Mouse (Mus musculus) liver, embryonic 16.5 days (tissue): ENCODE results near the gene Atg7. TPM values are rescaled to one million over a fixed set of nuclear protein-coding genes. Genes with fewer than 3 reads are reported as not detected.

Source experiments
- ATAC-seq: fragments of 200-750 bp; cut with Nextera tagmentation; 2 replicates; pipeline ENCODE4 v1.8.0; 2017; ENCODE audit warnings: low read depth, mild to moderate bottlenecking, moderate number of reproducible peaks, moderate library complexity
- H3K27ac ChIP-seq: fragments of 300-500 bp; sonication (generic); 2 replicates; pipeline ENCODE4 v1.5.1; 2014; ENCODE audit warnings: mild to moderate bottlenecking, low read length
- H3K27me3 ChIP-seq: fragments of 300-500 bp; sonication (generic); 2 replicates; pipeline ENCODE4 v1.6.1; 2014; ENCODE audit warnings: low read depth, low read length, mixed read lengths; ENCODE audit not compliant: control insufficient read depth, insufficient read depth
- H3K36me3 ChIP-seq: fragments of 300-500 bp; sonication (generic); 2 replicates; pipeline ENCODE4 v1.6.1; 2014; ENCODE audit warnings: mild to moderate bottlenecking; ENCODE audit not compliant: control insufficient read depth, insufficient read depth
- H3K4me1 ChIP-seq: fragments of 300-500 bp; sonication (generic); 2 replicates; pipeline ENCODE4 v1.6.1; 2014; ENCODE audit warnings: low read depth, low read length, mixed read lengths; ENCODE audit not compliant: control insufficient read depth
- H3K4me2 ChIP-seq: fragments of 300-500 bp; sonication (generic); 2 replicates; pipeline ENCODE4 v1.6.1; 2014; ENCODE audit warnings: low read depth, low read length, mixed read lengths
- H3K4me3 ChIP-seq: fragments of 300-500 bp; sonication (generic); 2 replicates; pipeline ENCODE4 v1.5.1; 2014; ENCODE audit warnings: low read depth, mild to moderate bottlenecking, low read length
- H3K9ac ChIP-seq: fragments of 300-500 bp; sonication (generic); 2 replicates; pipeline ENCODE4 v1.6.1; 2014; ENCODE audit warnings: low read depth, low read length
- H3K9me3 ChIP-seq: fragments of 300-500 bp; sonication (generic); replicated peaks from 2 replicates; pipeline ENCODE4 v1.6.1; 2016; ENCODE audit warnings: low read length; ENCODE audit not compliant: control insufficient read depth
- WGBS: fragments of 180-500 bp; shearing (Covaris S2); extraction: QIAGEN DNeasy Blood & Tissue Kit; methylation state at CpG from one replicate; pipeline ENCODE4 v1.1.7; 2014; ENCODE audit not compliant: insufficient replicate concordance; 5-methylcytosine and 5-hydroxymethylcytosine counted together
- polyA plus RNA-seq: library from polyadenylated mRNA; unstranded; fragments of >200 nt; fragmentation: Nextera tagmentation; extraction: Ambion mirVana; gene quantifications from 2 replicates; pipeline ENCODE4 v1.2.1, GENCODE M21; 2015

Atg7 gene
- polyA plus RNA-seq, 1 experiment from 2014 or later = 13.2 TPM

- no peak overlapping the region for H3K4me2 ChIP-seq
- no peak for ATAC-seq
- H3K27ac ChIP-seq = no peak overlapping the region
- WGBS = 68% methylated on average over 3 of the region's 3 CpGs
- H3K4me1 ChIP-seq = peaks cover 3% of the 10 kb centered on the region; the same call in 1 of the 2 replicates
- no peak overlapping the region for H3K4me3 ChIP-seq
- H3K27me3 ChIP-seq = no peaks in the 10 kb centered on the region
- H3K9me3 ChIP-seq = no peaks in the 10 kb centered on the region
- H3K9ac ChIP-seq = no peak overlapping the region
- no peaks in the 10 kb centered on the region for H3K36me3 ChIP-seq
Observed at GRCm38 (mm10) chr6:114836433-114836832, 193.5 kb downstream of the Atg7 start.

GRCm38 (mm10) chr6:114838872-114839271 lies 196.0 kb downstream of the Atg7 start:
- no peak for ATAC-seq
- no peak overlapping the region for H3K27ac ChIP-seq
- no peaks in the 10 kb centered on the region for H3K27me3 ChIP-seq
- no peak overlapping the region for H3K4me2 ChIP-seq
- no peaks in the 10 kb centered on the region for H3K36me3 ChIP-seq
- WGBS = 70% methylated on average over 4 of the region's 4 CpGs
- H3K9ac ChIP-seq = no peak overlapping the region
- no peaks in the 10 kb centered on the region for H3K4me1 ChIP-seq
- no peak overlapping the region for H3K4me3 ChIP-seq
- no peaks in the 10 kb centered on the region for H3K9me3 ChIP-seq

GRCm38 (mm10) chr6:114840012-114840411 lies 197.1 kb downstream of the Atg7 start:
- H3K9ac ChIP-seq = no peak overlapping the region
- ATAC-seq = no peak
- no peak overlapping the region for H3K4me2 ChIP-seq
- no peaks in the 10 kb centered on the region for H3K27me3 ChIP-seq
- H3K4me1 ChIP-seq = no peaks in the 10 kb centered on the region
- 47% methylated on average over 7 of the region's 7 CpGs for WGBS
- no peak overlapping the region for H3K27ac ChIP-seq
- no peaks in the 10 kb centered on the region for H3K36me3 ChIP-seq
- no peaks in the 10 kb centered on the region for H3K9me3 ChIP-seq
- no peak overlapping the region for H3K4me3 ChIP-seq

GRCm38 (mm10) chr6:114842131-114842530 lies 199.2 kb downstream of the Atg7 start:
- Histone ChIP-seq H3K4me3 (no peak overlapping the region), H3K27ac (no peak overlapping the region), H3K4me2 (no peak overlapping the region), H3K27me3 (no peaks in the 10 kb centered on the region), H3K4me1 (no peaks in the 10 kb centered on the region), H3K36me3 (no peaks in the 10 kb centered on the region), H3K9ac (no peak overlapping the region), H3K9me3 (no peaks in the 10 kb centered on the region)
- WGBS = 53% methylated on average over 3 of the region's 3 CpGs
- no peak for ATAC-seq

GRCm38 (mm10) chr6:114842863-114843262 lies 200.0 kb downstream of the Atg7 start:
- Histone ChIP-seq H3K9ac (no peak overlapping the region), H3K4me2 (no peak overlapping the region), H3K36me3 (no peaks in the 10 kb centered on the region), H3K27me3 (no peaks in the 10 kb centered on the region), H3K4me1 (no peaks in the 10 kb centered on the region), H3K4me3 (no peak overlapping the region), H3K27ac (no peak overlapping the region), H3K9me3 (no peaks in the 10 kb centered on the region)
- ATAC-seq = no peak
- WGBS = 84% methylated on average over 2 of the region's 2 CpGs

- 55% methylated on average over 4 of the region's 4 CpGs for WGBS
- Histone ChIP-seq H3K27ac (no peak overlapping the region), H3K4me2 (no peak overlapping the region), H3K9ac (no peak overlapping the region), H3K36me3 (no peaks in the 10 kb centered on the region), H3K27me3 (no peaks in the 10 kb centered on the region), H3K9me3 (no peaks in the 10 kb centered on the region), H3K4me3 (no peak overlapping the region), H3K4me1 (no peaks in the 10 kb centered on the region; the same call in 1 of the 2 replicates)
- ATAC-seq = no peak
Observed at GRCm38 (mm10) chr6:114846153-114846772, 203.4 kb downstream of the Atg7 start.

- H3K9ac ChIP-seq = no peak overlapping the region
- H3K27ac ChIP-seq = no peak overlapping the region
- H3K4me1 ChIP-seq = no peaks in the 10 kb centered on the region; the same call in 1 of the 2 replicates
- no peak for ATAC-seq
- H3K27me3 ChIP-seq = no peaks in the 10 kb centered on the region
- no peak overlapping the region for H3K4me3 ChIP-seq
- H3K36me3 ChIP-seq = no peaks in the 10 kb centered on the region
- H3K9me3 ChIP-seq = no peaks in the 10 kb centered on the region
- 65% methylated on average over 12 of the region's 12 CpGs for WGBS
- no peak overlapping the region for H3K4me2 ChIP-seq
Observed at GRCm38 (mm10) chr6:114847582-114848174, 204.8 kb downstream of the Atg7 start.

GRCm38 (mm10) chr6:114848761-114849160 lies 205.9 kb downstream of the Atg7 start:
- Histone ChIP-seq H3K4me1 (no peaks in the 10 kb centered on the region; the same call in 1 of the 2 replicates), H3K4me3 (no peak overlapping the region), H3K9ac (no peak overlapping the region), H3K36me3 (no peaks in the 10 kb centered on the region), H3K27ac (no peak overlapping the region), H3K4me2 (no peak overlapping the region), H3K9me3 (no peaks in the 10 kb centered on the region), H3K27me3 (no peaks in the 10 kb centered on the region)
- 17% methylated on average over 7 of the region's 7 CpGs for WGBS
- no peak for ATAC-seq

GRCm38 (mm10) chr6:114849787-114850186 lies 206.9 kb downstream of the Atg7 start:
- no peak overlapping the region for H3K4me2 ChIP-seq
- no peaks in the 10 kb centered on the region for H3K36me3 ChIP-seq
- H3K4me3 ChIP-seq = no peak overlapping the region
- WGBS = 53% methylated on average over 8 of the region's 8 CpGs
- ATAC-seq = no peak
- H3K4me1 ChIP-seq = no peaks in the 10 kb centered on the region; the same call in 1 of the 2 replicates
- H3K27me3 ChIP-seq = no peaks in the 10 kb centered on the region
- no peak overlapping the region for H3K27ac ChIP-seq
- H3K9me3 ChIP-seq = no peaks in the 10 kb centered on the region
- H3K9ac ChIP-seq = no peak overlapping the region
